8 mouse cellular contexts compared by ENCODE assay signal in the genomic region with DNA sequence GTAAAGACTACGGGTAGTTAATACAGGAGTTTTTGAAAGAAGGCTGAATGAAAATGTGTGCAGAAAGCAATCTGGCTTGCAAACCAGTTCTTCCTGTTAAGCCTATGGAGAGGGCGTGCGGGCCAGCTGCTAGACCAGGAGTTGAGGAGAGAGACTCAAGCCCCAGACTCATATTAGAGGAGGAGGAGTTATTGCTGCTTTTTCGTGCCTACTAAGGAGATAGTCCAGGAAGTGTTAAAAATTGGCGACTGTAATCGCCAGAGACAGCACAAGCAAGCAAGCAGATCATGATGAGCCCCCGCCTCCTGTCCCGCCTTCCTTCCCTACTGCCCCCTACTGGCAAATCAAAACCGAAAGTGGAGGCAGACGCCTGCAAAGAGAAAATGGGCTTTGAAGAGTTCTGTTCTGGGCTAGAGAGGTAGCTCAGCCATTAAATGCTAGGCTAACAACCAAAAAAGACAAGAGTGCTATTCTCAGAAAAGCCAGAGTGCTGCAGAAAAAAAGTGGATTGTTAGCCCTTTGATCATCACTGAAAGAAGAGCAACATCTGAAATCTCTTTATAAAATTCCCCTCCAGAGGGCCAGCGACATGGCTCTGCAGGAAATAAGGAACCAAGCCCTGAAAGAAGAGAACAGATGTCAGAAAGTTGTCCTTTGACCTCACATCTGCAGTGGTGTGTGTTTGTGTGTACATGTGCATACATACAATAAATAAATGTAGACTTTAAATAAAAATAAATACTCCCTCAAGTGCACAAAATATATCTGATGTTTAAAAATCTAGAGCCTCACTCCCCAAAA. TPM values are rescaled to one million over a fixed set of nuclear protein-coding genes. Genes with fewer than 3 reads are reported as not detected.
A peak's percentile ranks its signal among the peaks of the same experiment; 100 is the strongest.
DNase-seq lines count a peak whose midpoint lies in the region; ATAC-seq lines count a peak whose summit lies in the region.

No protein-coding gene starts in this region.

- intact Hi-C loops in left cerebral cortex, postnatal 25 days (cut with DNase I), result no loop called here

- peak overlapping the region; percentile 49 for H3K4me2 ChIP-seq in intestine, embryonic 15.5 days (replicated peaks)

- DNase-seq in adrenal gland, adult 2 months, result peak; percentile 82
- DNase-seq in embryo, embryonic 11 days, result peak; percentile 63
- DNase-seq in gastrocnemius, postnatal 4 days (ENCODE audit: low spot score in 2 of 2), result peak; percentile 33 to 57
- peak; percentile 40 to 67 for DNase-seq in left cerebral cortex, postnatal 25 days (ENCODE audit: low spot score in 2 of 2)
- peak; percentile 54 for DNase-seq in mesoderm, embryonic 11.5 days (ENCODE audit: low read depth, low spot score)
- DNase-seq in right cerebral cortex, postnatal 25 days, result peak; percentile 41
- peak; percentile 57 for DNase-seq in yolk sac, embryonic 10.5 days (ENCODE audit: low spot score)

- no peak overlapping the region for H3K9ac ChIP-seq in intestine, embryonic 15.5 days

- H3K9me3 ChIP-seq in intestine, embryonic 15.5 days, result no peaks in the 10 kb centered on the region

- no peaks in the 10 kb centered on the region for H3K36me3 ChIP-seq in intestine, embryonic 15.5 days

- no peaks in the 10 kb centered on the region for H3K27me3 ChIP-seq in intestine, embryonic 15.5 days (replicated peaks)

- H3K4me3 ChIP-seq in intestine, embryonic 15.5 days (replicated peaks), result peak overlapping the region; percentile 37

- ATAC-seq in intestine, embryonic 15.5 days, result peak; percentile 89

- H3K27ac ChIP-seq in intestine, embryonic 15.5 days, result no peak overlapping the region

- no peaks in the 10 kb centered on the region for H3K4me1 ChIP-seq in intestine, embryonic 15.5 days (replicated peaks)

- WGBS in intestine, embryonic 15.5 days, result 20% methylated on average over 11 of the region's 11 CpGs

RNA-seq across cellular contexts. Expression of gene Msl3, which starts 33.9 kb away (rescaled TPM):
- total RNA-seq in adrenal gland, adult 2 months (2021), result 10 to 100 TPM; 52.5 to 53.1 TPM
- polyA plus RNA-seq in adrenal gland, adult 2 months (2012; rRNA removed), result 10.5 and 11.4 TPM in 2 replicates
- 10 to 100 TPM; 39.9 to 41.0 TPM for total RNA-seq in gastrocnemius, postnatal 4 days (2021)
- polyA plus RNA-seq in intestine, embryonic 15.5 days (2015; fragmentation: Nextera tagmentation; extraction: Ambion mirVana), result 33.8 and 37.6 TPM in 2 replicates
- total RNA-seq in left cerebral cortex, postnatal 25 days (2021), result 10 to 100 TPM; 22.9 to 25.7 TPM
